Mouse (Mus musculus) kidney, postnatal 0 days (tissue): ENCODE measurements around the gene Hecw2. TPM values are rescaled to one million over a fixed set of nuclear protein-coding genes. Genes with fewer than 3 reads are reported as not detected.

Source experiments
- ATAC-seq: fragments of 200-750 bp; cut with Nextera tagmentation; replicated peaks from 2 replicates; pipeline ENCODE4 v1.8.0; 2017; ENCODE audit warnings: low read depth, moderate number of reproducible peaks, moderate TSS enrichment, moderate library complexity; ENCODE audit not compliant: low FRiP score
- DNase-seq: peaks from one replicate; pipeline ENCODE4 v3.0.0-alpha.2; 2016; ENCODE audit warnings: low spot score
- H3K27ac ChIP-seq: fragments of 300-500 bp; sonication (generic); 2 replicates; pipeline ENCODE4 v1.5.1; 2014; ENCODE audit warnings: mild to moderate bottlenecking
- H3K27me3 ChIP-seq: fragments of 300-500 bp; sonication (generic); 2 replicates; pipeline ENCODE4 v1.6.1; 2014; ENCODE audit warnings: low read length, mixed read lengths; ENCODE audit not compliant: insufficient read depth
- H3K36me3 ChIP-seq: fragments of 300-500 bp; sonication (generic); 2 replicates; pipeline ENCODE4 v1.6.1; 2014; ENCODE audit warnings: low read length, mixed read lengths; ENCODE audit not compliant: insufficient read depth
- H3K4me1 ChIP-seq: fragments of 300-500 bp; sonication (generic); replicated peaks from 2 replicates; pipeline ENCODE4 v1.6.1; 2014; ENCODE audit warnings: antibody characterized with exemption, low read length, mixed read lengths; ENCODE audit not compliant: insufficient read depth
- H3K4me2 ChIP-seq: fragments of 300-500 bp; sonication (generic); 2 replicates; pipeline ENCODE4 v1.6.1; 2014; ENCODE audit warnings: mild to moderate bottlenecking, low read length, moderate library complexity, mixed read lengths
- H3K4me3 ChIP-seq: fragments of 300-500 bp; sonication (generic); replicated peaks from 2 replicates; pipeline ENCODE4 v1.5.1; 2014; ENCODE audit warnings: low read depth, low read length
- H3K9ac ChIP-seq: fragments of 300-500 bp; sonication (generic); 2 replicates; pipeline ENCODE4 v1.6.1; 2014; ENCODE audit warnings: low read depth, low read length
- H3K9me3 ChIP-seq: fragments of 300-500 bp; sonication (generic); replicated peaks from 2 replicates; pipeline ENCODE4 v1.6.1; 2016; ENCODE audit warnings: low read length, inconsistent platforms, mixed read lengths
- CTCF ChIP-seq: IDR thresholded peaks from 2 replicates; pipeline ENCODE4 v1.5.1; 2016; ENCODE audit warnings: antibody characterized with exemption, low read depth, mild to moderate bottlenecking, moderate library complexity
- WGBS: fragments of 180-500 bp; shearing (Covaris S2); extraction: QIAGEN DNeasy Blood & Tissue Kit; methylation state at CpG from one replicate; pipeline ENCODE4 v1.1.7; 2014; 5-methylcytosine and 5-hydroxymethylcytosine counted together
- polyA plus RNA-seq: library from polyadenylated mRNA; unstranded; fragments of >200 nt; fragmentation: Nextera tagmentation; extraction: Ambion mirVana; gene quantifications from 2 replicates; pipeline ENCODE4 v1.2.1, GENCODE M21; 2015

The Hecw2 gene
- polyA plus RNA-seq, 1 experiment from 2014 or later, result 2.5 TPM

- TF ChIP-seq CTCF, result no peak
- no peak for ATAC-seq
- WGBS, result 88% methylated on average over 5 of the region's 5 CpGs
Observed at GRCm38 (mm10) chr1:54145106-54145505, 49.9 kb downstream of the Hecw2 start.

GRCm38 (mm10) chr1:54133802-54134436 is 61.0 kb downstream of the Hecw2 start:
- Histone ChIP-seq H3K4me3 (no peak overlapping the region), H3K4me1 (no peaks in the 10 kb centered on the region), H3K27me3 (no peaks in the 10 kb centered on the region), H3K36me3 (no peaks in the 10 kb centered on the region), H3K27ac (no peak overlapping the region), H3K9ac (no peak overlapping the region), H3K9me3 (no peaks in the 10 kb centered on the region), H3K4me2 (no peak overlapping the region)
- ATAC-seq (no peak), DNase-seq (no peak)
- WGBS, result 55% methylated on average over 4 of the region's 4 CpGs
- no peak for TF ChIP-seq CTCF

More at GRCm38 (mm10) chr1:54145106-54145505, 49.9 kb downstream of the Hecw2 start:
- DNase-seq, result no peak
- H3K4me1 ChIP-seq, result no peaks in the 10 kb centered on the region
- H3K9ac ChIP-seq, result no peak overlapping the region
- no peaks in the 10 kb centered on the region for H3K27me3 ChIP-seq
- H3K9me3 ChIP-seq, result no peaks in the 10 kb centered on the region
- H3K36me3 ChIP-seq, result no peaks in the 10 kb centered on the region
- H3K27ac ChIP-seq, result no peak overlapping the region
- H3K4me2 ChIP-seq, result no peak overlapping the region
- no peak overlapping the region for H3K4me3 ChIP-seq

DNA sequence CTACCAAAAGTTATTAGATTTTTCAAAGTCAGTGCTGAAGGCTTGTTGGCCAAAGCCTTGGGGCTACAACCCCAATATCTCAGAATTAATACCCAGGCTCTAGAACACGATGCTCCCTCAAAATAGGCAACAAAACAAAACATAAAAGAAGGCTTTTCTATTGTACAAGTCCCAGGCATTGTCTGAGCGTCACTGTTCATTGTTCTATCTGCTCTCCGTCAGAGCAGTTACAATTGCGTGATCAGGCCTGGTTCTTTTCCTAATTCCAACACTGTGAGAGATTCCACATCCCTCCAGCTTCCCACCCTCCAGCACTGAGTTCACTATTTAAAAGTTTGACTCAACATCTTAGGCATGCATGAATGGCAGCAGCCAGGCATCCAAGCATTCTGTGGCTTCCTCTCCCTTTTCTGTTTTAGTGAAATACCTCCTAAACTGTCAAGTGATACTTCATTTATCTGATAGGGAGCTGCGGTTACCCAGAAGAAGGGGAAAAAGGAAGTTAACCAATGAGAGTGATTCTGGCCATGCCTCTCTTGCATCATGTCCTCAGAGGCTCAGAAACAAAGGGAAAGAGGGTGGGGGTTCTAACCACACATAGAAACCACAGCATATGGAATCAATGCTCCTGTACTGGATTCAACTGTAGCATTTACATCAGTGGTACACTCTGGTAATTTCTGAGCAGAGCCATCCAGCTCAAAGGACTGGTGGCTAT is 66.1 kb downstream of the Hecw2 start:
- no peaks in the 10 kb centered on the region for H3K27me3 ChIP-seq
- no peak for TF ChIP-seq CTCF
- DNase-seq (no peak), ATAC-seq (no peak)
- H3K36me3 ChIP-seq, result no peaks in the 10 kb centered on the region
- no peak overlapping the region for H3K4me3 ChIP-seq
- whole genome bisulfite sequencing, result 66% methylated on average over 5 of the region's 5 CpGs
- H3K4me2 ChIP-seq, result no peak overlapping the region
- no peaks in the 10 kb centered on the region for H3K9me3 ChIP-seq
- no peaks in the 10 kb centered on the region for H3K4me1 ChIP-seq
- H3K27ac ChIP-seq, result no peak overlapping the region
- no peak overlapping the region for H3K9ac ChIP-seq

DNA sequence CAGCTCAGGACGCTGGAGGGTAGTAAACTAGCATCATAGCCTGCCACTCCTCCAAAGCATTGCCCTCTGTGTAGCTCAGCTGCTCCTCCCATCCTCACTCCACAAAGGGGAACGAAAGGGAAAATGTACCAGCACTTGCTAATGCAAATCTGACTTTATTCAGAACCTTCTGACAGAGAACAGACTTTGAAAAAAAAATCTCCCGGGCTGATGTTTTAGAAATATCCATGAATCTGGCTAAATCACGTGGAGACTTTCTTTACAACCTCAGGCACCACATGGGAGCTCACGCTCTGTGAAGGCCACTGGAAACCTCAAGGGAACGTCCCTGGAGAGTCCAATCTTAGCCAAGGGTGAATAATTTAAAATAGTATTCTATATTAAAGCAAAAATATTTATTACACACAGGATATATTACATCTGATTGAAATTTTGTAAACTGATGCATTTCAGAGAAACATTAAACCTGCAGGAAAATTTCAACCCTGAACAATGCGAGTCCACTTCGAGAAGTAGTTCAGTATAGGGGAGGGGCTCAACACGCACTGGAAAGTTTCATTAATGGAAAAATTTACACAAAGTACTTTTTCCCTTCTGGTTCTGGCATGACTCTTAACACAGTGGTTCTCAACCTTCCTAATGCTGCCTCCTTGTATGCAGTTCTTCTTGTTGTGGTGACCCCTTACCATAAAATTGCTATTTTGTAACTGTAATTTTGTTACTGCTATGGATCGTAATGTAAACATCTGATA is 67.8 kb downstream of the Hecw2 start:
- Histone ChIP-seq H3K36me3 (no peaks in the 10 kb centered on the region), H3K4me2 (no peak overlapping the region), H3K27ac (no peak overlapping the region), H3K4me3 (no peak overlapping the region), H3K27me3 (no peaks in the 10 kb centered on the region), H3K9me3 (no peaks in the 10 kb centered on the region), H3K9ac (no peak overlapping the region), H3K4me1 (no peaks in the 10 kb centered on the region)
- ATAC-seq, result no peak
- no peak for DNase-seq
- 70% methylated on average over 10 of the region's 10 CpGs for WGBS
- TF ChIP-seq CTCF, result no peak

- Histone ChIP-seq H3K9ac (no peak overlapping the region), H3K4me1 (no peaks in the 10 kb centered on the region), H3K27me3 (no peaks in the 10 kb centered on the region), H3K27ac (no peak overlapping the region), H3K4me3 (no peak overlapping the region), H3K4me2 (no peak overlapping the region), H3K9me3 (no peaks in the 10 kb centered on the region), H3K36me3 (no peaks in the 10 kb centered on the region)
- DNase-seq (no peak), ATAC-seq (no peak)
- WGBS, result 72% methylated on average over 2 of the region's 2 CpGs
- no peak for TF ChIP-seq CTCF
Observed at GRCm38 (mm10) chr1:54122551-54122950, 72.4 kb downstream of the Hecw2 start.

DNA sequence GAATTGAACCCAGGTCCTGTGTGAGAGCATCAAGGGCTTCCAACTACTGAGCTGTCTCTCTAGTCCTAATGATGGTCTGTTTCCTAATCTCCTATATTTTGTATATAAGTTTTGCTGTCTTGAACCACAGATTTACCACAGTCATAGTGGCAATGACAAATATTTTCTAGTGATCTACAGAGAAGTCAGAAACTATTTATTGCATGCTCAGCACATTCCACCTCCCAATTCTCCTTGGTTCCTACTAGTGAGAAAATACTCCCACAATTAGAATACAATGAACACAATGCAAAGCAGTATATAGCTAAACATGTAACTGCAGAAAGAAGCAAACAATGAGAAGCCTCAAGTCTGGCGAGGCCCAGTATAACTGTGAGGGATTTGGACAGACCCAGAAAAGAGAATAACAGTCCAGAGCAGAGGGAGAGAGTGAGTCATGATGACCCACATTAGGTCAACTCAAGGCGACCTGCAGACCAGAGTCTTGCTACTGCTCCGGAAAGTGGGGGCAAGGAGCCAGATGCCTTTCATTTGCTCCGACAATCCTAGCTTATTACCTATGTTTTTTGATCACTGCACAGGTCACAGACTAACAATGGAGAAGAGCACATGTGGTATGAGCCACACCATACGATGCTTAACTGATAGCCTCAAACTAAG is 73.8 kb downstream of the Hecw2 start:
- H3K4me2 ChIP-seq, result no peak overlapping the region
- no peaks in the 10 kb centered on the region for H3K4me1 ChIP-seq
- H3K27ac ChIP-seq, result no peak overlapping the region
- H3K9me3 ChIP-seq, result no peaks in the 10 kb centered on the region
- no peak overlapping the region for H3K9ac ChIP-seq
- no peak overlapping the region for H3K4me3 ChIP-seq
- no peak for TF ChIP-seq CTCF
- no peaks in the 10 kb centered on the region for H3K36me3 ChIP-seq
- 85% methylated on average over 5 of the region's 5 CpGs for WGBS
- DNase-seq (no peak), ATAC-seq (no peak)
- no peaks in the 10 kb centered on the region for H3K27me3 ChIP-seq
